Mouse (Mus musculus): ENCODE measurements around the gene Ldlrap1. TPM values are rescaled to one million over a fixed set of nuclear protein-coding genes. Genes with fewer than 3 reads are reported as not detected.

The Ldlrap1 gene
- total RNA-seq, 2 experiments from 2014 or later = 21.6 to 22.4 TPM

- no peak for DNase-seq
These were observed 7.6 kb upstream of the Ldlrap1 start for GRCm38 (mm10) chr4:134775234-134775944.

GRCm38 (mm10) chr4:134774126-134774525 lies 6.3 kb upstream of the Ldlrap1 start:
- DNase-seq = no peak

GRCm38 (mm10) chr4:134772805-134773674 lies 5.2 kb upstream of the Ldlrap1 start:
- DNase-seq = no peak

GRCm38 (mm10) chr4:134769891-134770290 lies 2.1 kb upstream of the Ldlrap1 start:
- no peak for DNase-seq

DNA sequence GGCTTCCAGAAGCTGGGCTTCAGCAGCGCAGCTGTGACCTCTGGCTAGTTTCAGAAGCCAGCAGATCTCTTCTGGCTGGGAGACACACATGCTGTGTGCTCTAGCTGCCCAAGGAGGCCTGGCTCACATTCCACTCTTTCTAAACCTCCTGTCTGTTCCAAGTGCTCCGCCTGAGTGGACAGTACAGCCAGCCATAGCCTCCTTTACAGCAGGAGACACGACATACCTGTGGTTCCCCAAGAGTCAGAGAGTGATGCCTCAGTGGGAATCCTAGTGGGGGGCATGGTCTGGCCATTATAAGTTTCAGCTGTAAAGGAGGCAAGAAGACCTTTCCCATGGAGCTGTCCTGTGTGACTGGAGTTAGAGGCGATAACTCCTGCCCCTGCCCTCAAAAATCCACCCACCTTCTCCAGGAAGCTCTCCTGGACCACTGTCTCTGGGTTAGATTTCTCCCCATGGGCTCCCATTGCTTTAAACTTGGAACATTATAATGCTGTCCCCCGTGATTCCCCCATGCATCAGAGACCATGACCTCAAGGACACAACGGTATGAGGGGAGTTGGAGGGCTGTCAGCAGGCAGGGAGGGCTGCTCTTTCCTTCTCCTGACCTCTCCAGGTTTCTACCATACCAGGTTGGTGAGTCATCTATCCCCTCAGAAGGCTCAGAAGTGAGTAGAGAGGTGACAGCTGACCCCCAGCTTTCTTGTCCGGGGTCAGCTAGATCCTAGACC lies 1.4 kb upstream of the Ldlrap1 start:
- DNase-seq = no peak

- DNase-seq = no peak
These were observed 533 bp upstream of the Ldlrap1 start for GRCm38 (mm10) chr4:134768226-134768888.

DNA sequence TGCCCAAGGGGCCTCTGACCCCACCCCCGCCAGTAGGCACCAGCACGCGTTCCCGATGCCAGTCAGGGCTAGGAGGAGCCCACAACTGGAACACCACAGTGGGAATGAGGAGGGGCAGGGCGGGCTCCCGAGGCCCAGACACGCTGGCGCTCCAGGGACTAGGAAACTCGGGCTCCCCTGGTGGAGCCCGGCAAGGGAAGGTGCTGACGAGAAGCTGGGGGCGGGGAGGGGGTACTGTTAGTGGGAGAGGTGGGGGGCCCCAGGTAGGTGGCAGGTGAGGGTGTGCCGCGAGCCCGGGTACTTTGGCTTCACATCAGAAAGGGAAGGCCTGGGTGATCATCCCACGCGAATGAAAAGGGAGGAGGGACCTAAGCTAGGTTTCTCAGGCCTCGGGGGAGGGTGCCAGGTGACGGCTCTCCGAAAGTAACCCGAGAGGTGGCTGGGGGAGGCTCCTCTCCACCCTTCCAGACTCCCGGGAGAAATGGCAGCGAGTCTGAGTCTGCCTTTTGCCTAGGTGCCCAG lies 859 bp downstream of the Ldlrap1 start:
- peak; percentile 52 for DNase-seq

GRCm38 (mm10) chr4:134766277-134766676 lies 1.5 kb downstream of the Ldlrap1 start:
- no peak for DNase-seq

GRCm38 (mm10) chr4:134764333-134764732 lies 3.5 kb downstream of the Ldlrap1 start:
- no peak for DNase-seq

DNA sequence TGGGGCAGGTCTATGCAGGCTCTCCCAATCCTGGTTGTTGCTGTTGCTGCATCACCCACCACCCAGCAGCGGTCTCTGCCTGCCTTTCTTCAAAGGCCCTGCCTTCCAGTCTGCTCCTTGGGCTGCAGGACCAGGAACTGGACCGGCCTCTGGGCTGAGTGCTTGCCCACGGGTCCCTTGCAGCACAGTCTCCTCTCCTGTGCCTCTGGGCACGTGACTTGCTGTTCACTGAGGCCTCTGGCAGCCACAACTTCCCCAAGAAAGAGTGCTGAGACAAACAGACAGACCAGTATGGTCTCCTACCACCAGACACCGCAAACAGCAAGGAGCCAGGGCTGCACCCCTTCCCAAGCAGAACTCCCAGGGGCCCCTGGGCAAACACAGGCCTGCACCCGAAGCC lies 5.5 kb downstream of the Ldlrap1 start:
- DNase-seq = no peak

DNA sequence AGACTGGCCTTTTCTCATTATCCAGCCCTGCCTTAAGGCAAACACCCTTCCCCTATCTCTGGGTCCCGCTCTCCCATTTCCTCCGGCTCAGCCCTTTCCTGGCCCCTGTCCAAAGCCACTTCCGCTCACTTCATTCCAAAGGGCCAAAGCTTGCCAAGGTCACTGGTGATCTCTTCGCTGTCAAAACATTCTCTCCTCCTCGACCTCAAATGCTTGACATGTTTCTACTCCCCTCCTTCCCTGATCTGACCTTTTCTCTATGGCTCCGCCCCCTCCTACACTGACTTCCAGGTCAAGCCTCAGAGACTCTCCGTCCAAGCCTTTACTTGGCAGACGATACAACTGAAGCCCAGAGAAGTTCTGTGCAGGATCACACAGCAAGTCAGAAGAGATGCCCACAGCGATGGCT lies 7.0 kb downstream of the Ldlrap1 start:
- peak; percentile 94 for DNase-seq

DNA sequence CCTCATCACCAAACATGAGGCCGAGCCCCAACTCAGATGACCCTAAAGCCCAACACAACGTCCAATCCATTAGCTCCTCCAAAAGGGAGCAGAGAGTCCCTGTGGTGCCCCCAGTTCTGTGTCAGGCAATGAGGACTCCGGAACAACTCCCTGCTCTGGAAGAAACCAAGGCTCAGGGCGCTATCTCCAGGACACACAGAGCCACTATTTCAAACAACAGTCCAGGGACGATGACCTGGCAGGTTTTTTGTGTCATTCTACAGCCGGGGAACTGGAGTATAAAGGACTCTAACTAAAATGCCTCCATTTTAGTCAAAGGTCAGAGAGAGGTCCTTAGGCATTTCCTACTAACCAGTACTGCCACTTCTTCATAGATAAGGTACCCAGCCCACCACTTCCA lies 7.5 kb downstream of the Ldlrap1 start:
- no peak for DNase-seq

DNA sequence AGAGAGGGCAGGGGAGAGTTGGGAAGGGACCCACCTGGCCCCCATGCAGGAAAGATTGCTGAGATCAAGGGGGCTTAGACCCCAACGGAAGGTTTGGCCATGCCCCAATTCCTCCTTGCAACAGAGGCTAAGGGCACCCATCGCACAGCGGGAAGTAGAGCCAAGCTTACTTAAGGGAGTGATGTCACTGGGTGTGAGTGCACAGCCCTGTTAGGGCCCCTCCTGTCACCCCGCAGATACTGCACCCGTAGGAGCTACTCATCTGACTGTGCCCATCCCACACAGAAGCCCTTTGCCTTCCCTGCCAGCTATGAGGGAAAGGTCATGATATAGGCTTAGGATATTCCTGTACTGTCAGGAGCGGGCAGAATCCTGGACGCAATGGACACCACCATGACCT lies 8.3 kb downstream of the Ldlrap1 start:
- DNase-seq = no peak

DNA sequence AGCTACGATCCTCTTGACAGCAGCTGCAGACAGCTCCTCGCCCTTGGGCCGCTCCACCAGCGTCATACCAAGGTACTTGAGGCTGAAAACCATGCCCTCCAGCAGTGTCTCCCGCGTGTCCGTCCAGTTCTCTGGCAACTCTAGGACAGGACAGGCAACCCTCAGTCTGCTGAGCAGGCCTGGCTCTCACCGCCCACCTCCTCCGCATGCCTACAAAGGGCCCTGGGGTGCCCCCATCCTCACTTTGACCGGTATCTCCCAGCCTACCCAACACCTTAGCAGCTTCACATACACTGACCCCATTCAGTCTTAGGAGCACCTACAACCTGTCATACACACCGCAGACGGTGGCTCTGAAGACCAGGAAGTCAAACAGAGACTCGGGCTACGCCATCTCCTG lies 8.9 kb downstream of the Ldlrap1 start:
- no peak for DNase-seq

DNA sequence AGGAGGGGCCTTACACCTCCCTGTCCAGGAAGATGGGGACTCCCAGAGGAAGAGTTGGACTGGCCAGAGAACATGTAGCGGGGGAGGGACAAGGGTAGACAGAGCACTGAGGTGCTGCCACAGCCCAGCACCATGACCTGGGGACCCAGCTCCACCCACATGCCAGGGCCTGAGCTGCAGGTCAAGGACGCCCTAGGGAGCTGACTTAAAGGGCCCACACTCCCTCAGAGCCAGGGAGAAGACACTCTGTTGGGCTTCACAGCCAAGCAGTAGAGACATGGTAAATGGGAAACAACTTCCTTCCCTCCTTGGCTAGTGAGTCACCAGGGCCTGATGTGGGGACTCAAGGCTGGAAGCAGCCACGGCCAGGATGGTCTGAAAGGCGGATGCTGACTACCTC lies 9.5 kb downstream of the Ldlrap1 start:
- no peak for DNase-seq

- DNase-seq = no peak
These were observed 10.9 kb downstream of the Ldlrap1 start for GRCm38 (mm10) chr4:134756953-134757352.

GRCm38 (mm10) chr4:134754941-134755340 lies 12.9 kb downstream of the Ldlrap1 start:
- DNase-seq = no peak

DNA sequence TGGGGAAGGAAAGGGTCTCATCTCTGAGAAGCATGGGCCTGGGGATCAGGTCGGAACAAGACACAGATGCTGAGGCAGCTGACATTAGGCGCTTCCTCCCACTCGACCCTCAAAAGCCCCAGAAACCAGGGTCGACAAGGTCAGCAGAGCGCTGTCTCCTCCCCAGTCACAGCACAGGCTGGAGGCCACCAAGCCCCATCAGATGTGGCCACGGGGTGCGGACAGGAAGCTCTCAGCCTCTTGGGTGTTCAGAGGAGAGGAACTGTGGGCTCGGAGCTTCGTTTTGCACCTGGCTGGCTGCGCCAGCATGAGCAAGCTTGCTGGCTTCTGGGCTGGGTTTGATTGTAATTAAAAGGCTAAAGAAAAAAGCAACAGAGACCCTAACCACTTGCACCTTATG lies 13.5 kb downstream of the Ldlrap1 start:
- DNase-seq = no peak

DNA sequence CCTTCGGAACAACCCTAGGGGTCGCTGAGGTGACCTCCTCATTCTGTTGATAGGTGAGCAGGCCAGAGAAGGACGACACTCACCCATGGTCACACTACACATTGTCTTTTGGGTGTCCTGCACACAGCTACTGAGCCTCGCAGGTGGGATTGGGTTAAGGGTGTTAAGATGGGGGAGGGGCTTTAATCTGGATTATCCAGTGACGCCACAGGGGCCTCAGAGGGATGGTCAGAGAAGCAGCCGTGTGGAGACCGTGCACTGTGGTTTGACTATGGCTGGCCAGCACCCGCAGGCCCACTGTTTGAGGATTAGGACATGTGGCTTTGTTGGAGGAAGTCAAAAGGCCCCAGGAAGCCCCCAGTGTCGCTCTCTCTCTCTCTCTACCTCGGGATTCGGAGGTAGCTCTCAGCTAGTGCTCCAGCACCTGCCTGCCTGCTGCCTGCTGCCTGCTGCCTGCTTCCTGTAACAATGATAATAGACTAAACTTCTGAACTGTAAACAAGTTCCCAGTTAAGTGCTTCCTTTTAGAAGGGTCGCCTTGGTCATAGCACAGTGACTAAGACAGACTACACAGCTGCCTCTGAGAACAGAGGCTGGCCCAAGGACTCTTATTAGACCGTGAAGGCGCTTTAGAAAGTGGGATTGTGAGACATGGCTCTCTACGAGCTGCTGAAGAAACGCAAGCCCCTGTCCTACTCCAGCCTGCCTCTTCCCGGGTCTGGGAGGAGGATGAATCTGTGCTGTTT lies 14.1 kb downstream of the Ldlrap1 start:
- no peak for DNase-seq

DNA sequence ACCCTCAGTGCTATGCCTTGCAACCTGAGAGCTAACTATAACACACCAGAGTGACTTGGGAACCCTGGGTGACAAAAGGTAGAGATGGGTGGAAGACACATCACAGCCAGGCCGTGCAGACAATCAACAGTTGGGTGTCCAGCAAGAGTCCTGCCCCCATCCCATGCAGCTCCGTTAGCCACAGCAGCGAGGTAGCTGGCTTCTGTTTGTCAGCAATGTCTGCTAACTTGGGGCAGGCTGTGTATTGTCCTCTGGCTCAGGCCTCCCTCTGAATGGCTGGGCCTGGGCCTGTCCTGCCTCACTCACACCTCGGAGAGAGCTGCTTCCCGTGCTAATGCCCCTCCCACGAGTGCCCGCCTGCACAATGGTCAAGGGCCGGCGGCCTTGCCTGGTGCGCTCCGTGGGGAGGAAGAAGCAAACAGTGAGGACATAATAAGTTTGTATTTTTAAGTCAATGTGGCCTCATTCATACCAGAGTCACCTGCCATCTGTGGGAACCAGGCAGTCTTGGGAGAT lies 14.9 kb downstream of the Ldlrap1 start:
- DNase-seq = peak; percentile 39

GRCm38 (mm10) chr4:134751682-134752380 lies 16.0 kb downstream of the Ldlrap1 start:
- DNase-seq = no peak

All from heart, postnatal 4 days (tissue).